In the genomic region with DNA sequence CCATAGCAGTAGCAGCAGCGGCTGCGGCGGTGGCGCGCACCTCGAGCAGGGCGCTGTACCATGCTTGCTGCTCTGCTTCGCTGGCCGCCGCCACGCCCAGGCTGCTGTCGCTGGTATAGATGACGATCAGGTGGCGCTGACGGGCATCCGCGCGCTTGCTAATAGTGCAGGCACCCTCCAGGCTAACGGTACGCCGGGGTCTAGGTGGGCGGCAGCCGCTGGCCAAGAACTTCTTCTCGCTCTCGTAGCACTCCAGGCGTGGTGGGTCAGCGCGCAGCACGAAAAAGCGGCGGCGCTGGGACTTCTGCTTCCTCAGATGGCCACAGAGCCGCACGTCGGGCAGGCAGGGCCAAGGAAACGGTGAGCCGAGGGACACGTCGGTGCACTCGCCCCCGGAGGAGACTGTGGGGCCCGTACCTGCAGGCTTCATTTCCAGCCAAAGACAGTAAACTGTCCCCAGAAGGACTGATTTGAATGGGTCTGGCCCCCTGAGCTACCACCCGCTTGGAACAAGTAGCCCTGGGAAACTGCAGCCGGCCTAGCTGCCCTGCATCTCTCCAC, we compare ENCODE assay signal across 10 mouse cellular contexts. TPM values are rescaled to one million over a fixed set of nuclear protein-coding genes. Genes with fewer than 3 reads are reported as not detected.
A peak's percentile ranks its signal among the peaks of the same experiment; 100 is the strongest.
DNase-seq lines count a peak whose midpoint lies in the region; ATAC-seq and TF ChIP-seq lines count a peak whose summit lies in the region.
"Had no signal": no experiment of that assay in that cellular context is flagged by ENCODE, and none has a peak within 500 bp of the region (broad histone marks: within the 10 kb centered on the region; RNA-seq: fewer than 3 reads in every experiment).

No protein-coding gene starts in this region.

- 8% methylated on average over 44 of the region's 44 CpGs for WGBS in heart, adult 2 months
- 5% methylated on average over 44 of the region's 44 CpGs for whole genome bisulfite sequencing in liver, embryonic 12.5 days (ENCODE audit: insufficient replicate concordance)
- 2% methylated on average over 44 of the region's 44 CpGs for WGBS in neural tube, embryonic 12.5 days

- H3K9ac ChIP-seq in heart, adult 2 months (ENCODE audit: low read depth, low read length) = peak overlapping the region; percentile 49
- peak overlapping the region; percentile 46 for H3K9ac ChIP-seq in liver, embryonic 12.5 days
- 0 out of 2 replicates have a peak overlapping the region, but pooled peaks have one; percentile 22 for H3K9ac ChIP-seq in neural tube, embryonic 12.5 days

- H3K27ac ChIP-seq in heart, adult 2 months = peak overlapping the region; percentile 54
- H3K27ac ChIP-seq in liver, embryonic 12.5 days = no peak overlapping the region
- H3K27ac ChIP-seq in neural tube, embryonic 12.5 days = no peak overlapping the region
- H3K27ac ChIP-seq: macrophage had no signal

- H3K4me1 ChIP-seq in heart, adult 2 months (ENCODE audit: control insufficient read depth, insufficient read depth, low read length) = no peaks in the 10 kb centered on the region
- H3K4me1 ChIP-seq in liver, embryonic 12.5 days = peaks cover 64% of the 10 kb centered on the region
- H3K4me1 ChIP-seq in neural tube, embryonic 12.5 days = peaks cover 31% of the 10 kb centered on the region

- H3K27me3 ChIP-seq in heart, adult 2 months (ENCODE audit: control insufficient read depth, insufficient read depth, low read length) = no peaks in the 10 kb centered on the region
- peaks cover 48% of the 10 kb centered on the region for H3K27me3 ChIP-seq in liver, embryonic 12.5 days (replicated peaks)
- H3K27me3 ChIP-seq in neural tube, embryonic 12.5 days (replicated peaks) = peaks cover 40% of the 10 kb centered on the region
- H3K27me3 ChIP-seq: CH12.LX had no signal

- no peaks in the 10 kb centered on the region for H3K9me3 ChIP-seq in liver, embryonic 12.5 days (replicated peaks)
- no peaks in the 10 kb centered on the region for H3K9me3 ChIP-seq in neural tube, embryonic 12.5 days

- DNase-seq in heart, adult 2 months = peak in 1 of 2 experiments; percentile 48
- DNase-seq in heart, postnatal 4 days = no peak
- DNase-seq in MN1 (ENCODE audit: low spot score) = peak; percentile 49
- no peak for DNase-seq in gastrocnemius, adult 18-20 months (ENCODE audit: low spot score)
- no peak for DNase-seq in gastrocnemius, postnatal 10 days

- H3K4me2 ChIP-seq in liver, embryonic 12.5 days = peak overlapping the region; percentile 67
- peak overlapping the region; percentile 52 for H3K4me2 ChIP-seq in neural tube, embryonic 12.5 days (replicated peaks)

- no peak for TF ChIP-seq EP300 in heart, adult 2 months (IDR thresholded peaks at IDR 0.05; ENCODE audit: insufficient read depth, low read depth, low read length)

- H3K4me3 ChIP-seq in heart, adult 2 months = peak overlapping the region; percentile 42
- H3K4me3 ChIP-seq in liver, embryonic 12.5 days = peak overlapping the region; percentile 42
- peak overlapping the region; percentile 19 for H3K4me3 ChIP-seq in neural tube, embryonic 12.5 days

- intact Hi-C loops in heart, adult 2 months (cut with DNase I) = no loop called here

- no peaks in the 10 kb centered on the region for H3K79me2 ChIP-seq in heart, adult 2 months (replicated peaks; ENCODE audit: control insufficient read depth, insufficient read depth, low read length)

- H3K36me3 ChIP-seq in heart, adult 2 months (ENCODE audit: control insufficient read depth, insufficient read depth, low read length) = no peaks in the 10 kb centered on the region
- peaks cover 25% of the 10 kb centered on the region for H3K36me3 ChIP-seq in liver, embryonic 12.5 days
- peaks cover 28% of the 10 kb centered on the region for H3K36me3 ChIP-seq in neural tube, embryonic 12.5 days

- no peak for TF ChIP-seq CTCF in heart, adult 2 months (IDR thresholded peaks at IDR 0.05)

- peak; percentile 17 to 37; a peak in 1 of 4 replicates for ATAC-seq in hematopoietic stem cell, adult 5-6 weeks (replicated peaks in 1 of 2; ENCODE audit: insufficient read depth in 1 of 2, low FRiP score in 2 of 2, low TSS enrichment in 1 of 2, low read depth in 1 of 2, poor library complexity in 2 of 2, severe bottlenecking in 2 of 2)
- ATAC-seq in liver, embryonic 12.5 days = peak; percentile 20; the same call in 1 of the 2 replicates
- ATAC-seq in neural tube, embryonic 12.5 days (ENCODE audit: low FRiP score, low read depth) = no peak

- no peak for TF ChIP-seq POLR2A in heart, adult 2 months (IDR thresholded peaks at IDR 0.05; ENCODE audit: insufficient read depth, low read depth, low read length)

RNA-seq across cellular contexts. Expression of gene Irs3, which starts 0.3 kb away (rescaled TPM):
- total RNA-seq in heart, adult 2 months (2021) = under 1 TPM; 0.34 to 0.73 TPM
- polyA plus RNA-seq in heart, adult 2 months (2012; rRNA removed) = 0.91 and 2.2 TPM in 2 replicates
- total RNA-seq in heart, postnatal 4 days (2021) = not detected
- not detected in 2 replicates for total RNA-seq in hematopoietic stem cell, adult 5-6 weeks (2017)
- polyA plus RNA-seq in liver, embryonic 12.5 days (2016; fragmentation: Nextera tagmentation; extraction: Ambion mirVana) = 0.05 and 0.07 TPM in 2 replicates
- polyA plus RNA-seq in neural tube, embryonic 12.5 days (2016; fragmentation: Nextera tagmentation; extraction: Ambion mirVana) = 0.19 and 0.29 TPM in 2 replicates
- total RNA-seq in gastrocnemius, adult 18-20 months (2021) = under 1 TPM; 0.59 to 0.90 TPM
- under 1 TPM; 0.42 to 0.61 TPM for total RNA-seq in gastrocnemius, postnatal 10 days (2021)
- total RNA-seq: CH12.LX had no signal

RNA-seq across cellular contexts. Expression of gene Sap25, which starts 4.0 kb away (rescaled TPM):
- 1 to 10 TPM; 1.5 to 2.0 TPM for total RNA-seq in heart, adult 2 months (2021)
- polyA plus RNA-seq in heart, adult 2 months (2012; rRNA removed) = 25.2 and 34.9 TPM in 2 replicates
- total RNA-seq in heart, postnatal 4 days (2021) = 1 to 10 TPM; 1.8 to 2.2 TPM
- total RNA-seq in hematopoietic stem cell, adult 5-6 weeks (2017) = 8.6 and 12.9 TPM in 2 replicates
- 6.0 and 6.5 TPM in 2 replicates for polyA plus RNA-seq in liver, embryonic 12.5 days (2016; fragmentation: Nextera tagmentation; extraction: Ambion mirVana)
- 7.6 and 9.5 TPM in 2 replicates for polyA plus RNA-seq in neural tube, embryonic 12.5 days (2016; fragmentation: Nextera tagmentation; extraction: Ambion mirVana)
- 1 to 10 TPM; 2.6 to 3.0 TPM for total RNA-seq in gastrocnemius, adult 18-20 months (2021)
- 1 to 10 TPM; 2.1 to 4.0 TPM for total RNA-seq in gastrocnemius, postnatal 10 days (2021)

RNA-seq across cellular contexts. Expression of gene Gm20605, which starts 16.2 kb away (rescaled TPM):
- 1 to 10 TPM; 2.8 to 4.3 TPM for total RNA-seq in heart, adult 2 months (2021)
- polyA plus RNA-seq in heart, adult 2 months (2012; rRNA removed) = 7.3 and 9.5 TPM in 2 replicates
- 1 to 10 TPM; 4.8 to 6.6 TPM for total RNA-seq in heart, postnatal 4 days (2021)
- total RNA-seq in hematopoietic stem cell, adult 5-6 weeks (2017) = 4.0 and 6.4 TPM in 2 replicates
- polyA plus RNA-seq in liver, embryonic 12.5 days (2016; fragmentation: Nextera tagmentation; extraction: Ambion mirVana) = 7.8 and 9.0 TPM in 2 replicates
- polyA plus RNA-seq in neural tube, embryonic 12.5 days (2016; fragmentation: Nextera tagmentation; extraction: Ambion mirVana) = 8.9 and 9.4 TPM in 2 replicates
- 1 to 10 TPM; 1.0 to 2.2 TPM for total RNA-seq in gastrocnemius, adult 18-20 months (2021)
- 1 to 10 TPM; 4.1 to 7.7 TPM for total RNA-seq in gastrocnemius, postnatal 10 days (2021)

RNA-seq across cellular contexts. Expression of gene Lrch4, which starts 16.2 kb away (rescaled TPM):
- total RNA-seq in heart, adult 2 months (2021) = 10 to 100 TPM; 17.1 to 20.0 TPM
- 24.8 and 29.1 TPM in 2 replicates for polyA plus RNA-seq in heart, adult 2 months (2012; rRNA removed)
- 10 to 100 TPM; 19.2 to 21.6 TPM for total RNA-seq in heart, postnatal 4 days (2021)
- 26.4 and 43.3 TPM in 2 replicates for total RNA-seq in hematopoietic stem cell, adult 5-6 weeks (2017)
- polyA plus RNA-seq in liver, embryonic 12.5 days (2016; fragmentation: Nextera tagmentation; extraction: Ambion mirVana) = 33.4 and 36.0 TPM in 2 replicates
- 29.4 and 32.5 TPM in 2 replicates for polyA plus RNA-seq in neural tube, embryonic 12.5 days (2016; fragmentation: Nextera tagmentation; extraction: Ambion mirVana)
- total RNA-seq in gastrocnemius, adult 18-20 months (2021) = 10 to 100 TPM; 15.0 to 18.0 TPM
- 10 to 100 TPM; 15.9 to 17.7 TPM for total RNA-seq in gastrocnemius, postnatal 10 days (2021)

RNA-seq across cellular contexts. Expression of gene Fbxo24, which starts 16.4 kb away (rescaled TPM):
- total RNA-seq in heart, adult 2 months (2021) = under 1 TPM; 0.13 to 0.34 TPM
- polyA plus RNA-seq in heart, adult 2 months (2012; rRNA removed) = 0.29 and 0.35 TPM in 2 replicates
- under 1 TPM; 0.21 to 0.25 TPM for total RNA-seq in heart, postnatal 4 days (2021)
- not detected in 2 replicates for total RNA-seq in hematopoietic stem cell, adult 5-6 weeks (2017)
- 0.10 TPM in 1 of 2 replicates, not detected in the other for polyA plus RNA-seq in liver, embryonic 12.5 days (2016; fragmentation: Nextera tagmentation; extraction: Ambion mirVana)
- 0.11 and 0.39 TPM in 2 replicates for polyA plus RNA-seq in neural tube, embryonic 12.5 days (2016; fragmentation: Nextera tagmentation; extraction: Ambion mirVana)
- under 1 TPM in 1 of 2 experiments, not detected in 1; 0.21 TPM for total RNA-seq in gastrocnemius, adult 18-20 months (2021)
- total RNA-seq in gastrocnemius, postnatal 10 days (2021) = under 1 TPM; 0.33 to 0.70 TPM
- polyA plus RNA-seq: macrophage had no signal
